Mouse (Mus musculus): ENCODE measurements around the gene Serpina12. TPM values are rescaled to one million over a fixed set of nuclear protein-coding genes. Genes with fewer than 3 reads are reported as not detected.

Gene Serpina12
- 0.04 TPM in 1 of 2 replicates, not detected in the other for polyA plus RNA-seq (2015; fragmentation: Nextera tagmentation; extraction: Ambion mirVana)

- H3K27ac ChIP-seq (replicated peaks): no peak within 1 kb of the TSS
- H3K9me3 ChIP-seq: no peaks in the 10 kb centered on the region
- H3K4me2 ChIP-seq: no peak within 1 kb of the TSS
- 0 out of 2 replicates have a peak, but pooled peaks cover 3% of the 10 kb centered on the region for H3K27me3 ChIP-seq (replicated peaks)
- ATAC-seq (ENCODE audit: extremely low read depth, insufficient number of reproducible peaks, low FRiP score, low TSS enrichment): no peak
- WGBS: 74% methylated on average over 7 of the region's 7 CpGs
- no peaks in the 10 kb centered on the region for H3K36me3 ChIP-seq
- H3K9ac ChIP-seq: no peak within 1 kb of the TSS
- H3K4me1 ChIP-seq: no peaks in the 10 kb centered on the region
- no peak within 1 kb of the TSS for H3K4me3 ChIP-seq
Observed at GRCm38 (mm10) chr12:104044343-104044742, at the start of gene Serpina12. Serpina12 (minus strand) TSS chr12:104044443.

GRCm38 (mm10) chr12:104091303-104091702, 47.1 kb upstream of the Serpina12 start:
- H3K27me3 ChIP-seq (replicated peaks): no peaks in the 10 kb centered on the region
- H3K4me3 ChIP-seq: no peak overlapping the region
- H3K36me3 ChIP-seq: no peaks in the 10 kb centered on the region
- H3K9ac ChIP-seq: no peak overlapping the region
- H3K4me2 ChIP-seq: no peak overlapping the region
- H3K9me3 ChIP-seq: 0 out of 2 replicates have a peak, but pooled peaks cover 6% of the 10 kb centered on the region
- H3K4me1 ChIP-seq: no peaks in the 10 kb centered on the region
- no peak overlapping the region for H3K27ac ChIP-seq (replicated peaks)
- ATAC-seq (ENCODE audit: extremely low read depth, insufficient number of reproducible peaks, low FRiP score, low TSS enrichment): no peak
- 72% methylated on average over 1 of the region's 1 CpGs for WGBS

- no peak for ATAC-seq (ENCODE audit: extremely low read depth, insufficient number of reproducible peaks, low FRiP score, low TSS enrichment)
- Histone ChIP-seq H3K4me1 (no peaks in the 10 kb centered on the region), H3K9me3 (0 out of 2 replicates have a peak, but pooled peaks cover 6% of the 10 kb centered on the region), H3K9ac (no peak overlapping the region), H3K4me3 (no peak overlapping the region), H3K27me3 (replicated peaks) (no peaks in the 10 kb centered on the region; the same call in 1 of the 2 replicates), H3K36me3 (no peaks in the 10 kb centered on the region), H3K27ac (replicated peaks) (no peak overlapping the region), H3K4me2 (no peak overlapping the region)
- WGBS: 70% methylated on average over 2 of the region's 2 CpGs
Observed at GRCm38 (mm10) chr12:104090119-104090518, 45.9 kb upstream of the Serpina12 start.

GRCm38 (mm10) chr12:104072286-104072685, 28.0 kb upstream of the Serpina12 start:
- WGBS: 49% methylated on average over 5 of the region's 5 CpGs
- Histone ChIP-seq H3K4me1 (peaks cover 3% of the 10 kb centered on the region; the same call in 1 of the 2 replicates), H3K4me3 (no peak overlapping the region), H3K27me3 (replicated peaks) (peaks cover 25% of the 10 kb centered on the region), H3K9ac (no peak overlapping the region), H3K36me3 (no peaks in the 10 kb centered on the region), H3K9me3 (no peaks in the 10 kb centered on the region), H3K4me2 (no peak overlapping the region), H3K27ac (replicated peaks) (no peak overlapping the region)
- no peak for ATAC-seq (ENCODE audit: extremely low read depth, insufficient number of reproducible peaks, low FRiP score, low TSS enrichment)

GRCm38 (mm10) chr12:104071708-104072107, 27.5 kb upstream of the Serpina12 start:
- Histone ChIP-seq H3K9me3 (no peaks in the 10 kb centered on the region), H3K27ac (replicated peaks) (no peak overlapping the region), H3K4me2 (no peak overlapping the region), H3K36me3 (no peaks in the 10 kb centered on the region), H3K9ac (no peak overlapping the region), H3K27me3 (replicated peaks) (peaks cover 25% of the 10 kb centered on the region), H3K4me3 (no peak overlapping the region), H3K4me1 (peaks cover 5% of the 10 kb centered on the region; the same call in 1 of the 2 replicates)
- 10% methylated on average over 1 of the region's 1 CpGs for WGBS
- ATAC-seq (ENCODE audit: extremely low read depth, insufficient number of reproducible peaks, low FRiP score, low TSS enrichment): no peak

- no peak overlapping the region for H3K9ac ChIP-seq
- no peak overlapping the region for H3K4me3 ChIP-seq
- peaks cover 5% of the 10 kb centered on the region; the same call in 1 of the 2 replicates for H3K4me1 ChIP-seq
- no peaks in the 10 kb centered on the region for H3K9me3 ChIP-seq
- H3K27ac ChIP-seq (replicated peaks): no peak overlapping the region
- WGBS: 0% methylated on average over 2 of the region's 2 CpGs
- no peak overlapping the region for H3K4me2 ChIP-seq
- no peaks in the 10 kb centered on the region for H3K36me3 ChIP-seq
- no peak for ATAC-seq (ENCODE audit: extremely low read depth, insufficient number of reproducible peaks, low FRiP score, low TSS enrichment)
- H3K27me3 ChIP-seq (replicated peaks): peaks cover 29% of the 10 kb centered on the region
Observed at GRCm38 (mm10) chr12:104069620-104070019, 25.4 kb upstream of the Serpina12 start.

GRCm38 (mm10) chr12:104067549-104067948, 23.3 kb upstream of the Serpina12 start:
- H3K4me1 ChIP-seq: peaks cover 5% of the 10 kb centered on the region; the same call in 1 of the 2 replicates
- no peak for ATAC-seq (ENCODE audit: extremely low read depth, insufficient number of reproducible peaks, low FRiP score, low TSS enrichment)
- H3K27me3 ChIP-seq (replicated peaks): peaks cover 35% of the 10 kb centered on the region
- peak overlapping the region; percentile 33 for H3K4me3 ChIP-seq
- H3K27ac ChIP-seq (replicated peaks): peak overlapping the region; percentile 28; the same call in 1 of the 2 replicates
- H3K4me2 ChIP-seq: peak overlapping the region; percentile 55
- H3K36me3 ChIP-seq: no peaks in the 10 kb centered on the region
- H3K9me3 ChIP-seq: no peaks in the 10 kb centered on the region
- 33% methylated on average over 4 of the region's 4 CpGs for WGBS
- H3K9ac ChIP-seq: no peak overlapping the region

- H3K27me3 ChIP-seq (replicated peaks): peaks cover 45% of the 10 kb centered on the region
- 29% methylated on average over 8 of the region's 8 CpGs for WGBS
Observed at GRCm38 (mm10) chr12:104066241-104066640, 22.0 kb upstream of the Serpina12 start.

GRCm38 (mm10) chr12:104064996-104065395, 20.8 kb upstream of the Serpina12 start:
- H3K36me3 ChIP-seq: no peaks in the 10 kb centered on the region
- H3K9me3 ChIP-seq: no peaks in the 10 kb centered on the region
- peaks cover 49% of the 10 kb centered on the region for H3K27me3 ChIP-seq (replicated peaks)
- H3K4me3 ChIP-seq: no peak overlapping the region
- H3K4me1 ChIP-seq: peaks cover 5% of the 10 kb centered on the region; the same call in 1 of the 2 replicates
- ATAC-seq (ENCODE audit: extremely low read depth, insufficient number of reproducible peaks, low FRiP score, low TSS enrichment): no peak
- H3K27ac ChIP-seq (replicated peaks): no peak overlapping the region
- no peak overlapping the region for H3K4me2 ChIP-seq
- WGBS: 72% methylated on average over 4 of the region's 4 CpGs
- no peak overlapping the region for H3K9ac ChIP-seq

More at GRCm38 (mm10) chr12:104066241-104066640, 22.0 kb upstream of the Serpina12 start:
- Histone ChIP-seq H3K4me3 (no peak overlapping the region), H3K36me3 (no peaks in the 10 kb centered on the region), H3K9ac (no peak overlapping the region), H3K9me3 (no peaks in the 10 kb centered on the region), H3K4me2 (no peak overlapping the region), H3K27ac (replicated peaks) (no peak overlapping the region), H3K4me1 (peaks cover 5% of the 10 kb centered on the region; the same call in 1 of the 2 replicates)
- ATAC-seq (ENCODE audit: extremely low read depth, insufficient number of reproducible peaks, low FRiP score, low TSS enrichment): no peak

- 48% methylated on average over 4 of the region's 4 CpGs for WGBS
- no peak overlapping the region for H3K9ac ChIP-seq
- ATAC-seq (ENCODE audit: extremely low read depth, insufficient number of reproducible peaks, low FRiP score, low TSS enrichment): no peak
Observed at GRCm38 (mm10) chr12:104064532-104064931, 20.3 kb upstream of the Serpina12 start.

GRCm38 (mm10) chr12:104061862-104062261, 17.6 kb upstream of the Serpina12 start:
- Histone ChIP-seq H3K9me3 (no peaks in the 10 kb centered on the region), H3K27me3 (replicated peaks) (peaks cover 62% of the 10 kb centered on the region), H3K9ac (no peak overlapping the region), H3K36me3 (no peaks in the 10 kb centered on the region), H3K4me3 (no peak overlapping the region), H3K4me2 (no peak overlapping the region), H3K27ac (replicated peaks) (no peak overlapping the region), H3K4me1 (peaks cover 11% of the 10 kb centered on the region)
- 34% methylated on average over 2 of the region's 2 CpGs for WGBS
- no peak for ATAC-seq (ENCODE audit: extremely low read depth, insufficient number of reproducible peaks, low FRiP score, low TSS enrichment)

More at GRCm38 (mm10) chr12:104064532-104064931, 20.3 kb upstream of the Serpina12 start:
- Histone ChIP-seq H3K4me3 (no peak overlapping the region), H3K27ac (replicated peaks) (no peak overlapping the region), H3K36me3 (no peaks in the 10 kb centered on the region), H3K9me3 (no peaks in the 10 kb centered on the region), H3K27me3 (replicated peaks) (peaks cover 53% of the 10 kb centered on the region), H3K4me1 (peaks cover 5% of the 10 kb centered on the region; the same call in 1 of the 2 replicates), H3K4me2 (no peak overlapping the region)

GRCm38 (mm10) chr12:104060126-104060525, 15.9 kb upstream of the Serpina12 start:
- Histone ChIP-seq H3K4me3 (no peak overlapping the region), H3K9me3 (no peaks in the 10 kb centered on the region), H3K36me3 (no peaks in the 10 kb centered on the region), H3K4me1 (peaks cover 15% of the 10 kb centered on the region), H3K27ac (replicated peaks) (no peak overlapping the region), H3K9ac (no peak overlapping the region), H3K4me2 (no peak overlapping the region), H3K27me3 (replicated peaks) (peaks cover 73% of the 10 kb centered on the region)
- ATAC-seq (ENCODE audit: extremely low read depth, insufficient number of reproducible peaks, low FRiP score, low TSS enrichment): no peak
- WGBS: 51% methylated on average over 6 of the region's 6 CpGs

Measured in heart, embryonic 13.5 days (tissue).